Mouse (Mus musculus): ENCODE measurements at regions not wholly inside any gene's neighbourhood (a gene's known extent, or its start where the extent isn't known, plus 50 kb on each side); places are given as distances from the start of the nearest gene placed in this dataset.
A peak's percentile ranks its signal among the peaks of the same experiment; 100 is the strongest.

GRCm38 (mm10) chr3:38360421-38360921, 124.2 kb downstream of the Ankrd50 start:
- Histone ChIP-seq H3K27ac (replicated peaks) (no peak overlapping the region), H3K4me2 (replicated peaks) (no peak overlapping the region), H3K4me1 (peaks cover 3% of the 10 kb centered on the region; the same call in 1 of the 2 replicates), H3K36me3 (no peaks in the 10 kb centered on the region), H3K9ac (replicated peaks) (no peak overlapping the region), H3K27me3 (no peaks in the 10 kb centered on the region), H3K9me3 (no peaks in the 10 kb centered on the region), H3K4me3 (no peak overlapping the region)
- no peak for ATAC-seq (replicated peaks)
- 31% methylated on average over 3 of the region's 3 CpGs for WGBS

- H3K27ac ChIP-seq (replicated peaks) = no peak overlapping the region
- H3K27me3 ChIP-seq = no peaks in the 10 kb centered on the region
- no peaks in the 10 kb centered on the region for H3K9me3 ChIP-seq
- 55% methylated on average over 14 of the region's 14 CpGs for WGBS
- no peak overlapping the region for H3K4me2 ChIP-seq (replicated peaks)
- no peak overlapping the region for H3K4me3 ChIP-seq
- peaks cover 3% of the 10 kb centered on the region; the same call in 1 of the 2 replicates for H3K4me1 ChIP-seq
- no peak overlapping the region for H3K9ac ChIP-seq (replicated peaks)
- ATAC-seq (replicated peaks) = no peak
- H3K36me3 ChIP-seq = no peaks in the 10 kb centered on the region
Measured at GRCm38 (mm10) chr3:38357905-38358491, 126.6 kb downstream of the Ankrd50 start.

DNA sequence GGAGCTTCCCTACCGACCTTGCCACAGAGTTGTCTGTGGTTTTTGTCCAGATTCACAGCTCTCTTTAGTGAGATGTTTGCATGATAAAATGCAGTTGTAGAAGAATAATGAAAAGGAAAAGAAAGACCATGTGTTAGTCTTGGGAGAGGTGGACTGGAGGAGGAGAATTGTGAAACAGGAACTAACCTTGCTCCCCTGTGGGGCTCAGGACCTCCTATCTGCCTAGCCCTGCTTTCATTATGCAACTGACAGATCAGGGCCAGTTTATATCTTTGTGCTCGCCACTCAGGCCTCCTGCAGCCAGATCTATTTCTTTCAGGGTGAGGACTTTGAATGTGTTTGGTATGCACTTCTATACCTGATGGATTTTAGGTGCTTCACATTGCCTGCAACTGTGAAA, 140.4 kb downstream of the Ankrd50 start:
- no peaks in the 10 kb centered on the region for H3K9me3 ChIP-seq
- H3K27me3 ChIP-seq = no peaks in the 10 kb centered on the region
- no peak for ATAC-seq (replicated peaks)
- H3K9ac ChIP-seq (replicated peaks) = no peak overlapping the region
- no peaks in the 10 kb centered on the region for H3K4me1 ChIP-seq
- WGBS = 45% methylated on average over 2 of the region's 2 CpGs
- no peak overlapping the region for H3K4me3 ChIP-seq
- no peak overlapping the region for H3K27ac ChIP-seq (replicated peaks)
- no peaks in the 10 kb centered on the region for H3K36me3 ChIP-seq
- no peak overlapping the region for H3K4me2 ChIP-seq (replicated peaks)

DNA sequence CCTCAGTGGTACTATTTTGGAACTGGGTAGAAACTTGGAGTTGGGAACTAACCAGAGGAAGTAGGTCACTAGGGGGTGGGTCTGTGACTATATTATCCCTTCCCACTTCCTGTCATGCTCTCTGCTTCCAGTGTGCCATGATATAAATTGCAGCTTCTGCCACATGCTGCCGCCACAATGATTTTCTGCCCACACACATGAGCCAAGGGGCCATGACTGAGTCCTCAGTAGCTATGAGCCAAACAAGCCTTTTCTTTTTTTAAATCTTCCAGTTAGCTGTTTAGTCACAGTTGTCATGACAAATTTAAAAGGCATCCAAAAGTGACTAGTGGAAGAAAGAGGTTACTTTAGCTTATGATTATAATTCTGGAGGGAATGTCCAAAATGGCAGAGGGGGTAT, 143.0 kb downstream of the Ankrd50 start:
- Histone ChIP-seq H3K4me2 (replicated peaks) (no peak overlapping the region), H3K27ac (replicated peaks) (no peak overlapping the region), H3K9me3 (no peaks in the 10 kb centered on the region), H3K4me3 (no peak overlapping the region), H3K4me1 (no peaks in the 10 kb centered on the region), H3K27me3 (no peaks in the 10 kb centered on the region), H3K9ac (replicated peaks) (no peak overlapping the region), H3K36me3 (no peaks in the 10 kb centered on the region)
- no peak for ATAC-seq (replicated peaks)
- WGBS = 97% methylated on average over 1 of the region's 1 CpGs

DNA sequence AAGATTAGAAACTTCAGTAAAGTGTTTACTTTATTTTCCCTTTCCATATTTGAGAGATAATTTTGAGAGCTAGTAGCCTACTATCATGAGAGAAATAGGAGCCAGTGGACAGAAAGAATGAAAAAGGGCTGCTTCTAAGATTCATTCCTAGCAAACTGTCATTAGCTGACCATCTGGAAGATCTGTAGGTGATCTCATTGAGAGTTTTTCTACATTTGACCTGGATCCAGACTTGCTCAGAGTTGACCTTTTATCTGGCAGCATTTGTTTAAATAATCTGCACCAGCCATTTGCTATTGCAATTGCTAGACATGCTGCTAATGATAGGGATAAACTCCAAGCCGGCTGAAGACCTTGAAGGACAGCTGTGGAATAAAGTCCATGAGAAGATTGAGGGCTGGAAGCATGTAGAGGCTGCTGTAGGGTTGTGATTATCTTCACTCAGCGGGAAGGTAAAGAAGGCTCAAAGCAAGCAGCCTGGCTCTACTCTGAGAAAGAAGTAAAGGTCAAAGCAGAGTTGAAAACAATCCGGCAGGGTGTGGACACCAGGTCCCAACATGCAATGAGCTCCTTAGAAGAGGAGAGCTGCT, 151.2 kb downstream of the Ankrd50 start:
- no peak for ATAC-seq (replicated peaks)
- no peak overlapping the region for H3K4me3 ChIP-seq
- no peak overlapping the region for H3K27ac ChIP-seq (replicated peaks)
- H3K36me3 ChIP-seq = no peaks in the 10 kb centered on the region
- H3K4me1 ChIP-seq = peaks cover 4% of the 10 kb centered on the region; the same call in 1 of the 2 replicates
- no peak overlapping the region for H3K4me2 ChIP-seq (replicated peaks)
- no peaks in the 10 kb centered on the region for H3K27me3 ChIP-seq
- 92% methylated on average over 3 of the region's 3 CpGs for WGBS
- no peak overlapping the region for H3K9ac ChIP-seq (replicated peaks)
- no peaks in the 10 kb centered on the region for H3K9me3 ChIP-seq

GRCm38 (mm10) chr3:38331169-38331568, 153.5 kb downstream of the Ankrd50 start:
- H3K4me3 ChIP-seq = no peak overlapping the region
- ATAC-seq (replicated peaks) = peak; percentile 60
- no peak overlapping the region for H3K9ac ChIP-seq (replicated peaks)
- no peaks in the 10 kb centered on the region for H3K27me3 ChIP-seq
- H3K36me3 ChIP-seq = no peaks in the 10 kb centered on the region
- no peaks in the 10 kb centered on the region for H3K9me3 ChIP-seq
- peaks cover 6% of the 10 kb centered on the region; the same call in 1 of the 2 replicates for H3K4me1 ChIP-seq
- peak overlapping the region; percentile 64 for H3K27ac ChIP-seq (replicated peaks)
- no peak overlapping the region for H3K4me2 ChIP-seq (replicated peaks)

GRCm38 (mm10) chr3:38327286-38327685, 157.4 kb downstream of the Ankrd50 start:
- H3K9ac ChIP-seq (replicated peaks) = no peak overlapping the region
- no peak for ATAC-seq (replicated peaks)
- no peaks in the 10 kb centered on the region for H3K36me3 ChIP-seq
- no peaks in the 10 kb centered on the region for H3K9me3 ChIP-seq
- peaks cover 9% of the 10 kb centered on the region for H3K4me1 ChIP-seq
- H3K27me3 ChIP-seq = no peaks in the 10 kb centered on the region
- WGBS = 75% methylated on average over 2 of the region's 2 CpGs
- no peak overlapping the region for H3K27ac ChIP-seq (replicated peaks)
- no peak overlapping the region for H3K4me2 ChIP-seq (replicated peaks)
- H3K4me3 ChIP-seq = no peak overlapping the region

DNA sequence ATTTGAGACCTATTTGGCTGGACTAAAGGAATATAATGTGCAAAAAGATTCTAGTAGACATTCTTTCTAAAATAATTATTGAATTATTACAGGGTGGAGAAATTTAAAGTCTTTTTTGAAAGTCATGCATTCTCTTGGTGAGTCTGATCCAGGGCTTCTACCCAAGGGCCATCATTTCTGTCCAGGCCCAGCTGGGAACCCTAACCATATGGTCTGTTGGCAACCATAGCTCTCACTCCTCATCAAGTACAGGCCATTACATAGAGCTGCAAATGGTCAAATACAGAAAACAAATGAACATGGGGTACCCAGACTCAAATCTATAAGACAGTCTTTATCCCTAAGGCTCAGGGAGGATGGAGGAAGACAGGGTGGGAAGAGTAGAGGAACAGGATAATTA, 158.4 kb downstream of the Ankrd50 start:
- Histone ChIP-seq H3K9me3 (no peaks in the 10 kb centered on the region), H3K4me3 (no peak overlapping the region), H3K4me2 (replicated peaks) (no peak overlapping the region), H3K9ac (replicated peaks) (no peak overlapping the region), H3K4me1 (peaks cover 14% of the 10 kb centered on the region), H3K36me3 (no peaks in the 10 kb centered on the region), H3K27ac (replicated peaks) (no peak overlapping the region), H3K27me3 (no peaks in the 10 kb centered on the region)
- no peak for ATAC-seq (replicated peaks)

DNA sequence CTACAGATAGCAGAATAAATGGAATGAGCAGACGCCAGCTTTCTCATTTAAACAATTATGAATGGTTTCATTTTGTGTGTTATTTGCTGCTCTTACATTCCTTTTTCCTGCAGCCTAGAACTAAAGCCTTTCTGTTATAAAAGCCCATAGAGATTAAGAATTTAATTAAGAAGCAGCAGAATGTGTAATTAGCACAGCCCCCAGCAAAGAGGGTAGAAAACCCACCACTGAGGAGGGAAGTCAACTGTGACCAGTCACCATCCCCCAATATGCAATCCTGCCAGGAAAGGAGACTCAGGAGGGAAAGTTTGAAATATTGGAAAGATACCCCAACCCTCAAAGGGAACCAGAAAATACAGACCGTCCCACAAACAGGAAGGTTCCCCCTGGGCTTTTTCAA, 160.0 kb downstream of the Ankrd50 start:
- Histone ChIP-seq H3K36me3 (no peaks in the 10 kb centered on the region), H3K27ac (replicated peaks) (no peak overlapping the region), H3K9ac (replicated peaks) (no peak overlapping the region), H3K27me3 (no peaks in the 10 kb centered on the region), H3K4me2 (replicated peaks) (no peak overlapping the region), H3K4me3 (no peak overlapping the region), H3K4me1 (peaks cover 10% of the 10 kb centered on the region), H3K9me3 (no peaks in the 10 kb centered on the region)
- 23% methylated on average over 2 of the region's 2 CpGs for WGBS
- ATAC-seq (replicated peaks) = no peak

GRCm38 (mm10) chr3:38322426-38322825, 162.2 kb downstream of the Ankrd50 start:
- Histone ChIP-seq H3K9ac (replicated peaks) (no peak overlapping the region), H3K27ac (replicated peaks) (no peak overlapping the region; the same call in 1 of the 2 replicates), H3K4me3 (no peak overlapping the region), H3K27me3 (no peaks in the 10 kb centered on the region), H3K4me1 (peaks cover 9% of the 10 kb centered on the region), H3K4me2 (replicated peaks) (no peak overlapping the region), H3K9me3 (no peaks in the 10 kb centered on the region), H3K36me3 (no peaks in the 10 kb centered on the region)
- no peak for ATAC-seq (replicated peaks)
- 54% methylated on average over 8 of the region's 8 CpGs for WGBS

DNA sequence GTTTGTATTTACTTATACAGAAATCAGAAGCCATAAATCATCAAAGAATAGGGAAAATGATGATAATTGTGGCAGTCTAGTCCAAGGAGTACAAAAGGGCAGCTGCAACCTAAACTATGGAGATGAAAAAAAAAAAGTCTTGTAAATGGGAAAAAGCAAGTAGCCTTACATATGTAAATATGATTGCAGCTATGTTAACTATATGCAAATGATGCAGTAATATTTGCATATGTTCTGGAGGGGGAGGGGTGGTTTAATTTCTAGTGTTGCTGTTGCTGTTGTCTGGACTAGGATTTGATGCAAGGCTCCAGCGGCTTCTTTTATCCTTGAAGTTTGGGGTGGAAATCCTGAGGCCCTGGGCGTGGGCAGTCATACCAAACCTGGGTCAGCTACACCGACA, 163.0 kb downstream of the Ankrd50 start:
- Histone ChIP-seq H3K27ac (replicated peaks) (0 out of 2 replicates have a peak overlapping the region, but pooled peaks have one; percentile 43), H3K9ac (replicated peaks) (no peak overlapping the region), H3K4me1 (peaks cover 8% of the 10 kb centered on the region), H3K4me2 (replicated peaks) (no peak overlapping the region), H3K27me3 (no peaks in the 10 kb centered on the region), H3K9me3 (no peaks in the 10 kb centered on the region), H3K4me3 (no peak overlapping the region), H3K36me3 (no peaks in the 10 kb centered on the region)
- ATAC-seq (replicated peaks) = peak; percentile 66
- 58% methylated on average over 3 of the region's 3 CpGs for WGBS

DNA sequence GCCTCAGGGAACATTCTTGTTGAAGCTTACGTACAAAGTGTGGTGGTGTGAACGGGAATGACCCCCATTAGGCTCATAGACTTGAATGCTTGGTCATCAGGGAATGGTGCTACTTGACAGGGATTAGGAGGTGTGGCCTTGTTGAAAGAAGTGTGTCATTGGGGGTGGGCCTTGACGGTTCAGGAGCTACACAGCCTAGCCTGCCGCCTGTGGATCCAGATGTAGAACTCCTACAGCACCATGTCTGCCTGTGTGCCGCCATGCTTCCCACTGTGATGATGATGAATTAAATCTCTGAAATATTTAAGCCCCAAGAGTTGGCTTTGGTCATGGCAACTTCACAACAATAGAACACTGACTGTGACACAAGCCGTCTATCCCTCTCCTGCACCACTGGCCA, 163.6 kb downstream of the Ankrd50 start:
- Histone ChIP-seq H3K9me3 (no peaks in the 10 kb centered on the region), H3K4me1 (peaks cover 8% of the 10 kb centered on the region), H3K27ac (replicated peaks) (no peak overlapping the region; the same call in 1 of the 2 replicates), H3K36me3 (no peaks in the 10 kb centered on the region), H3K9ac (replicated peaks) (no peak overlapping the region), H3K27me3 (no peaks in the 10 kb centered on the region), H3K4me3 (no peak overlapping the region), H3K4me2 (replicated peaks) (no peak overlapping the region)
- ATAC-seq (replicated peaks) = peak; percentile 60
- 83% methylated on average over 6 of the region's 6 CpGs for WGBS

DNA sequence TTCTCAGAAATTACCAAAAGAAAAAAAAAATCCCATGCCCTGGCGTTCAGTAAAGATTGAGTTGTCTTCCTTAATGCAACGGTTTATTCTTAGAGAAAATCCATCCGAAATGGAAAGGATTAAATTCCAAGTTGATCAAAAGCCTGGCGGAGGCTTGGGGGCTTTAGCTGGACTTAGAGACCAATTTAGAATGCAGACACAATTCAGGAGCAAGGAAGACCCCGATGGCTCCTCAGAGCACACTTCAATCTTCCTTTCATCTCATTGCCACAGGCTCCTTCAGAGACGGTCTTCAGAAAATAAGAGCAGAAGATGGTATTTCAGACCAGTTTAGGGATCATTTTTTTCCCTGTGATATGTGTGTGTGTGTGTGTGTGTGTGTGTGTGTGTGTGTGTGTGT, 171.8 kb downstream of the Ankrd50 start:
- Histone ChIP-seq H3K36me3 (no peaks in the 10 kb centered on the region), H3K9ac (replicated peaks) (no peak overlapping the region), H3K9me3 (no peaks in the 10 kb centered on the region), H3K4me1 (0 out of 2 replicates have a peak, but pooled peaks cover 8% of the 10 kb centered on the region), H3K27me3 (no peaks in the 10 kb centered on the region), H3K4me2 (replicated peaks) (no peak overlapping the region), H3K27ac (replicated peaks) (no peak overlapping the region), H3K4me3 (no peak overlapping the region)
- ATAC-seq (replicated peaks) = no peak
- 38% methylated on average over 6 of the region's 6 CpGs for WGBS

Data from forebrain, embryonic 15.5 days (tissue).